Mouse (Mus musculus) gastrocnemius, postnatal 25 days (tissue): ENCODE data around the gene Ptgfr. TPM values are rescaled to one million over a fixed set of nuclear protein-coding genes. Genes with fewer than 3 reads are reported as not detected.
A peak's percentile ranks its signal among the peaks of the same experiment; 100 is the strongest.

Experiments used
- DNase-seq: peaks from one replicate; pipeline ENCODE4 v3.0.0; 2022
- long read RNA-seq, 2 experiments: library from polyadenylated mRNA; stranded (forward); transcript quantifications; one replicate each; pipeline ENCODE4 v2.0.0; 2021
- total RNA-seq, 2 experiments: library from RNA; stranded (reverse); gene quantifications; 1 replicate in 1 of 2; 2 replicates in 1 of 2; pipeline ENCODE4 v1.2.3; 2021

Gene Ptgfr
- total RNA-seq: 1 to 10 TPM in 1 of 2 experiments, under 1 TPM in 1; 0.92 to 2.3 TPM
- long read RNA-seq, experiment 1: 0 reads
- long read RNA-seq, experiment 2: 0 reads

- DNase-seq: peak; percentile 60
Observed at GRCm38 (mm10) chr3:151836871-151837680, at the start of gene Ptgfr. Gene Ptgfr, minus strand, starts transcription at chr3:151837630.

GRCm38 (mm10) chr3:151883881-151884280 lies 46.5 kb upstream of the Ptgfr start:
- DNase-seq: no peak

- DNase-seq: no peak
Observed at GRCm38 (mm10) chr3:151879981-151880380, 42.6 kb upstream of the Ptgfr start.

GRCm38 (mm10) chr3:151868970-151869369 lies 31.5 kb upstream of the Ptgfr start:
- no peak for DNase-seq

- DNase-seq: no peak
Observed at GRCm38 (mm10) chr3:151851344-151851743, 13.9 kb upstream of the Ptgfr start.

GRCm38 (mm10) chr3:151850621-151851020 lies 13.2 kb upstream of the Ptgfr start:
- no peak for DNase-seq

GRCm38 (mm10) chr3:151846292-151846691 lies 8.9 kb upstream of the Ptgfr start:
- no peak for DNase-seq

GRCm38 (mm10) chr3:151844361-151845154 lies 7.1 kb upstream of the Ptgfr start:
- DNase-seq: peak; percentile 63

GRCm38 (mm10) chr3:151840688-151841087 lies 3.3 kb upstream of the Ptgfr start:
- no peak for DNase-seq

- DNase-seq: no peak
Observed at GRCm38 (mm10) chr3:151838372-151838771, 942 bp upstream of the Ptgfr start.

- no peak for DNase-seq
Observed at GRCm38 (mm10) chr3:151837749-151838148, 319 bp upstream of the Ptgfr start.

GRCm38 (mm10) chr3:151836451-151836850 lies 979 bp downstream of the Ptgfr start:
- DNase-seq: no peak

- DNase-seq: no peak
Observed at GRCm38 (mm10) chr3:151835831-151836230, 1.6 kb downstream of the Ptgfr start.

GRCm38 (mm10) chr3:151827950-151828610 lies 9.3 kb downstream of the Ptgfr start:
- DNase-seq: no peak

GRCm38 (mm10) chr3:151819811-151820210 lies 17.6 kb downstream of the Ptgfr start:
- no peak for DNase-seq

- no peak for DNase-seq
Observed at GRCm38 (mm10) chr3:151818265-151818664, 19.2 kb downstream of the Ptgfr start.

GRCm38 (mm10) chr3:151808613-151809012 lies 28.8 kb downstream of the Ptgfr start:
- DNase-seq: no peak

- DNase-seq: no peak
Observed at GRCm38 (mm10) chr3:151788622-151789021, 48.8 kb downstream of the Ptgfr start.

GRCm38 (mm10) chr3:151775089-151775488 lies 62.3 kb downstream of the Ptgfr start:
- no peak for DNase-seq

GRCm38 (mm10) chr3:151771074-151771473 lies 66.4 kb downstream of the Ptgfr start:
- no peak for DNase-seq

- no peak for DNase-seq
Observed at GRCm38 (mm10) chr3:151749737-151750136, 87.7 kb downstream of the Ptgfr start, which contains the start of gene Ifi44. Gene Ifi44, minus strand, starts transcription at chr3:151749960.

- DNase-seq: no peak
Observed at GRCm38 (mm10) chr3:151748514-151748913, 88.9 kb downstream of the Ptgfr start.
